Mouse (Mus musculus): ENCODE measurements around the gene Rtf1. TPM values are rescaled to one million over a fixed set of nuclear protein-coding genes. Genes with fewer than 3 reads are reported as not detected.

Rtf1 gene
- total RNA-seq, 1 experiment from 2014 or later: 27.1 TPM

DNA sequence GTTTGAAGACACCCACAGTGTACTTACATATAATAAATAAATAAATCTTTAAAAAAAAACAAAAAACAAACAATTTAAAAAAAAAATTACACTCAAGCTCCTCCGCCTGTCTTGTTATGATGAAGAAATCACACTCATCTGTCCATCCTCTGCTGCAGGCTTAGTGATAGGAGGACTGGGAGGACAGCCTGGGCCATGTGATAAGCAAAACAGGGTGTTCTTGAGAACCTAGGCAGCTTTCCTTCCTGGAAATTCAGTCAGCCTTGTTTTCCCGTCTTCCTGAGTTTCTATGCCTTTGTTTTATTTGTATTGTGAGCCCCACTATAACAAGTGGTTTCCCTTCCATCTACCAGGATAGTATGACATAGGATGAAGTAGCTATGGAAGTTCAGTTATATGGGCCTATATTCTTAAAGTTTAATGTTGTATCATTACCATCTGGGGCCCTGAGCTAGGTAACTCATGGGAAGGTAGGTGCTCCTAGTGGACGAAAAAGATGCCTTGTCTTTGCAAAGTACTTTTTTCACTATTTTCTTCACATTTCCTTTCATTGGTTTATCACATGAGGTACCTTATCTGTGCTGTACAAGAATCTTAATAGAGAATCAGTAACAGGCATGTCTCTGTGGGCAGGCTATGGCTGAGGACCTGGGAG lies 53.0 kb downstream of the Rtf1 start:
- no peak for DNase-seq

- no peak for DNase-seq
Observed at GRCm38 (mm10) chr2:119730735-119731134, 55.9 kb downstream of the Rtf1 start.

GRCm38 (mm10) chr2:119737124-119737523 lies 62.3 kb downstream of the Rtf1 start:
- DNase-seq: peak; percentile 34

DNA sequence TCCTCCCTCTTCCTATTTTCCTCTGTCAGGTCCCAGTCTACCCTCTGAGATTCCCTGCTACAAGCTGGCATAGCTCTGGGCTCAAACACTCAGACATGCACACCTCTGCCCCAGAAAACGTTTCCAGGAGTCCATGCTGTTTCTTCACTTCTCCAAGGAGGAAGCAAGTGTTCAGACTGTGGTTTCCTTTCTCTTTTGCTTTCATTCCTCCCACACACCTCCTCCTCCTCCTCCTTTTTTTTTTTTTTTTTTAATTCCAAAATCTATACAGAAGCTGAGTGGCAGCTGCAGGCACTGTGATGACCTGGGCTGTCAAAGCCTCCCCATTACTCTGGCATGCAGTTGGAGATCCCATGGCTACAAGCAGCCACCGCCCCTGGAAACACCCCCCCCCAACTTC lies 65.7 kb downstream of the Rtf1 start:
- no peak for DNase-seq

DNA sequence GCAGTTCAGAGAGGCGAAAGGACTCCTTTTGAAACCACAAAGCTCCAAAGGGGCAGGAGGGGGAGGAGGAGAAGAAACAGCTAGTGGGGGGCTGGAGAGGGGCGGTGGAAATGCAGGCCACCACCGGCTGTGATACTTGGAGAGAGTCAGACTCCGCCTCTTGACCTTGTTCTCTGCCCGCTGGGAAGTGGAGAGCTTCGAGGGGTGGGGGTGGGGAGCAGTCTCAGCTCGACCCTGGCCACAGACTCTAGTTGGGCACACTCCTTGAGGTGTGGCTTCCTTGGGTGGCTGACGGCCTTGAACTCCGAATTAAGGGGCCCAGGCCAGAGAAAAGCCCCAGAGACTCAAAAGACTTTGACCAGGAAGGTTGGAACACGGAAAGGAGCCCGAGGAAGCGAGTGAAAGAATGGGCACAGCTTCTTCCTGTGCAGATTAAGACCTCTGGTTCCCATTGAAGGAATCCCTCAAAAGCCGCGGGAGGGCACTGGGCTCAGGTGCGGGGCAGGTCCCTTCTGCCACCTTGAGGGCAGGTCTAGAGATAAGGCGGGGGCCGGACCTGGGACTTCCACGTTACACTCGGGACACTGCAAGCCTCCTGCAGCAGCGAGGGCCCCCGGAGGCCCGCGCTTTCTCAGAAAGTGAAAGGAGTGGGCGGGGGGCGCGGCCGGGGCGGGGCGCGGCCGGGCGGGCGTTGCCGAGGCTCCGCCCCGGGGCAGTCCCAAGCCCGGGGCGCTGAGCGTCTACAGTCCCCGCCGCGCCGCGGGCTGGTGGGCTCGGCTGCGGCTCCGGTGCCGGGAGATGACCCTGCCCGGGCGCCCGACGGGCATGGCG lies 66.9 kb downstream of the Rtf1 start, which contains the start of gene Itpka:
Gene Itpka (plus strand): TSS at position 757 of the 831 bp plus-strand sequence.
- DNase-seq: peak; percentile 81

DNA sequence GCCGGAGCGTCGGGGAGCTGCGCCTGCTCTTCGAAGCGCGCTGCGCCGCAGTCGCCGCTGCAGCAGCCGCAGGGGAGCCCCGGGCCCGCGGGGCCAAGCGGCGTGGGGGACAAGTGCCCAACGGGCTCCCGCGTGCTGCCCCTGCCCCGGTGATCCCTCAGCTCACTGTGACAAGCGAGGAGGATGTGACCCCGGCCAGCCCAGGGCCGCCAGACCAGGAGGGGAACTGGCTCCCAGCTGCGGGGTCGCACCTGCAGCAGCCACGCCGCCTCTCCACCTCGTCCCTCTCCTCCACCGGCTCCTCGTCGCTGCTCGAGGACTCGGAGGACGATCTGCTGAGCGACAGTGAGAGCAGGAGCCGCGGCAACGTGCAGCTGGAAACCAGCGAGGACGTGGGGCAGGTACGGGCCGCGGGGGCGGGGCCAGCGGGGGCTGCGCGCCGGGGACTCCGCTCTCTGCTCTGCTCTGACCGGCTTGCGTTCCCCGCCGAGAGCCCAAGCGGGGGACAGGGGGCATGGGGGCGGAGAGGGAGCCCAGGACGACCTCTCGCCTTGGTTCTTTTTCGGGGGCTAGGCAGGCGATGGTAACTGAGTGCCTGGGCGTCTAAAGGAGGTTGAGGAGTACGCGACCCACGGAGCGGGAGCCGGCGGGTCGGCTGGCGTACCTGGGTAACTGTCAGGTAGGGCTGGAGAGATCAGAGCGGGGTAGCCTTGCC lies 67.8 kb downstream of the Rtf1 start:
- DNase-seq: peak; percentile 60

- peak; percentile 33 for DNase-seq
Observed at GRCm38 (mm10) chr2:119743176-119743807, 68.4 kb downstream of the Rtf1 start.

DNA sequence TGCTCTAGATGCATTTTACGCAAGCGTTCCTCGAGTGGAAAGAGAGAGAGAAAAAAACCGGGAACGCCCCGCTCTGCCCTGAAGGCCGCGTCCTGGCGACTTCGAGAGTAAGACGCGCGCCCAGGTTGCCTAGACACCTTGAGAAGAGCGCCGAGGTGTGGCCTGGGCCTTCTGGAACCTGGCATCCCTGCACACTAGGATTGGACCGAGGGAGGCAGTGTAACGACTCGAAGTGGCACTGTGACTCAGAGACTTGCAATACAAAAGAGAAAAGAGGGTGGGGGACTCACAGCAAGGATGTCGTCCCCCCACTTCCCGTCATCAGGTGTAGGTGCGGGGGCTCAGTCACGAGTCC lies 68.9 kb downstream of the Rtf1 start:
- DNase-seq: no peak

DNA sequence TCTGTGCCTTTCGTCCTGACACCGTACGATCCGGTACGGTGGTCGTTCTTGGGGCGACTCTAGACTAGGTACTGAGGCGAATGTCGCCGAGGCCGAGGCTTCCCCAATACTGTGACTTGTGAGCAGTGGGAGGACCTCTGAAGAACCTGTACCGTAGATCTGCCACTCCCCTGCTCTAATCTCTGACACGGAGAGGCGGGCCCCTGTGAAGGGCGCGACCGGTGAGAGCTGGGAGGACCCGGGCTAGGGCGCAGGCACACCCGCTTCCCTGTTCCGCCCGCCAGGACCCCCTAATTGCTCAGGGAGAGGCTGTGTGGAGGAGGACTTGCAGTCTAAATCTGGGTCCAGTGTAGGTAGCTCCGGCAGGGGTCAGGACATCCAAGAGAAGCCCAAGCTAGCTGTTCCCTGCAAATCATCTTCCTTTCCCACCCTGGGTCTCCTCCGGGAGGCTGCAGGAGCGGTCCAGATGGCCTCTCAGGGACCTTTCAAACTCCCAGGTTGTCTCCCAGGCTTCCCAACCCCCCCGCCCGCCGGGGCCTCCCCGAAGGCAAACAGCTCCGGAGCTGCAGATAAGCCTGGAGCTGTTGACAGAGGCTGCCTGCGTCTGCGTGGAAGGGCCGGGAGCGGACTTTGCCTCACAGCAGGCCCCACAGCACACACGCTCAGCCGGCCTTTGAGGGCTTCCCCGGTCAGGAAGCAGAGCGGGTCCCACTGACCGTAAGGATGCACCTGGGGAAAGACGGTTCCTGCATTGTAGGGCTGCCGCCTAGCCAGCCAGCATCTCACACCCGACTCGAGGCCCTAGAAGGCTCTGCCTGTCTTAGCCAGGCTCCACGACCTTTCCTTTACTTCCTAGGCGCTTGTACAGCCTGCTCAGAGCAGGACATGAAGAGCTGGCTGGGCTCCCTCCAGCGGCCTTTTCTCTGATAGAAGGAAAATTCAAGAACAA lies 69.6 kb downstream of the Rtf1 start:
- peak; percentile 50 for DNase-seq

- DNase-seq: peak; percentile 54
Observed at GRCm38 (mm10) chr2:119745281-119745680, 70.4 kb downstream of the Rtf1 start.

DNA sequence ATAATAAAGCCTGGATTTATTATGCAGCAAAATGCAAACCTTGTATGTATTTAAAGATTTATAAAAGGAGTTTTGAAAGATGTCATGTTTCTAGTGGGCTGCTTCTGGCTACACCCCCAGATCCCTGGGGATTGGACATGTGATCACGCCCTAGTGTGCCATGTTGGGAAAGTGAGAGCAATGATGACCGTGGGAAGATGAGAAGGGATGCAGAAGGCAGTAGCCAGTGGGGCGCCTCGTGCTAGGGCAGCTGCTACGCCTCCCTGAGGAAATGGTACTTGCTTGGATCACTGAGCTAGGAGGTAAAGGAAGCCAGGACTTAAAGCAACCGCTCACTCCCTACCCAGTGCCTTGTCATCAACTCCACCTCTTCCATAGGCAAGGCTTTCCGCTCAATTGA lies 72.7 kb downstream of the Rtf1 start:
- no peak for DNase-seq

- no peak for DNase-seq
Observed at GRCm38 (mm10) chr2:119749260-119749659, 74.4 kb downstream of the Rtf1 start.

DNA sequence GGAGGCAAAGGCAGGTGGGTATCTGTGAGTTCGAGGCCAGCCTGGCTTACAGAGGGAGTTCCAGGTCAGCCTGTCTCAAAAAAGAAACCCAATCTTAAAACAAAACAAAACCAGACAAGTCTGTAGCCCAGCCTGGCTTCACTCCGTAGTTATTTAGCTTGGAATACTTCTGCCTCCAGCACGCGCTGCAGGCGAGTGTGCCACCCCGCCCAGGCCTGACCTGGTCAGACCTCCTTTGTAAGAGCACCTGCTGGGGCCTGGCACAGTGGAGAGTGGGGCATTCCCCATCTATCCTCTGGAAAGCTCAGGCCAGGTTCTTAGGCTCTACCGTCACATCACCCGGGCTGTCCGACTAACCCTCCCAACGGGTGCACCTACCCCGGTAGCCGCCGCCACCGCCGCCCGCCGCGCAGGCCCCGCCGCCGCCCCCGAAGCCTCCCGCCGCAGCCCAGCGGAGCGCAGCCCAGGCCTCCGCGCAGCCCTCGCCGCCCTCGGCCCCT lies 82.8 kb downstream of the Rtf1 start:
- no peak for DNase-seq

DNA sequence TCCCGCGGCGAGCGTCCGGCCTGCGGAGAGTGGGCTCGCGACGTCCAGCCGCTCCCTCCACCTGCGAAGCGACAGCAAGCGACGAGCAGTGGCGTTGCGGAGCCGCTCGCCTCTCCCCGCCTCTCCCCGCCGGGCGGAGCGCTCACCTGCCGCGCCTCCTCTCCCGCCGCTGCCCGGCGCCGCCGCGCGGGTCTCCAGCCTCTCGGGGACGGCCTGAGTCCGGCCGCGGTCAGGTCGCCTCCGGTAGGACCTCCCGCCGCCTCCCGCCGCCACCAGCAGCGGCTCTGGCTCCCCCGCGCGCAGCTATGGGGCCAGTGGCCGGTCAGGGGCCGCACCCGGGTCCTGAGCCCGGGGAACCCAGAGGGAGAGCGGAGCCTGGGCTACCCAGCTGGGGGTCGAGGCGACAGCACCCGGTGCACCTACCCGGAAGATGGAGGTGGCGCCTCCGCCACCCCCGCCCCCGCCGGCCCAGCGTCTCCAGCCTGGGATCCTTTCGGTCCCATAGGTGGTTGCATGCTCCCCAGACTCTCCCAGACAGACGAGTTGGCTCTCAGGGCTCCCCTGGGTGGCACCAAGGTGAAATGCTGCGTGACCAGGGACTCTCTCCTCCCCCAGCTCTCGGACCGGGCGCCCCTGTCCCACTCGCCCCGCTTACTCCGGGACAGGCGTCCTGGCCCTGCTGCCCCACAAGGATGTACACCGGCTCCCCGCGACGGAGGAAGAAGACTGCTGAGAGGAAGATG lies 83.4 kb downstream of the Rtf1 start:
- DNase-seq: peak; percentile 53

DNA sequence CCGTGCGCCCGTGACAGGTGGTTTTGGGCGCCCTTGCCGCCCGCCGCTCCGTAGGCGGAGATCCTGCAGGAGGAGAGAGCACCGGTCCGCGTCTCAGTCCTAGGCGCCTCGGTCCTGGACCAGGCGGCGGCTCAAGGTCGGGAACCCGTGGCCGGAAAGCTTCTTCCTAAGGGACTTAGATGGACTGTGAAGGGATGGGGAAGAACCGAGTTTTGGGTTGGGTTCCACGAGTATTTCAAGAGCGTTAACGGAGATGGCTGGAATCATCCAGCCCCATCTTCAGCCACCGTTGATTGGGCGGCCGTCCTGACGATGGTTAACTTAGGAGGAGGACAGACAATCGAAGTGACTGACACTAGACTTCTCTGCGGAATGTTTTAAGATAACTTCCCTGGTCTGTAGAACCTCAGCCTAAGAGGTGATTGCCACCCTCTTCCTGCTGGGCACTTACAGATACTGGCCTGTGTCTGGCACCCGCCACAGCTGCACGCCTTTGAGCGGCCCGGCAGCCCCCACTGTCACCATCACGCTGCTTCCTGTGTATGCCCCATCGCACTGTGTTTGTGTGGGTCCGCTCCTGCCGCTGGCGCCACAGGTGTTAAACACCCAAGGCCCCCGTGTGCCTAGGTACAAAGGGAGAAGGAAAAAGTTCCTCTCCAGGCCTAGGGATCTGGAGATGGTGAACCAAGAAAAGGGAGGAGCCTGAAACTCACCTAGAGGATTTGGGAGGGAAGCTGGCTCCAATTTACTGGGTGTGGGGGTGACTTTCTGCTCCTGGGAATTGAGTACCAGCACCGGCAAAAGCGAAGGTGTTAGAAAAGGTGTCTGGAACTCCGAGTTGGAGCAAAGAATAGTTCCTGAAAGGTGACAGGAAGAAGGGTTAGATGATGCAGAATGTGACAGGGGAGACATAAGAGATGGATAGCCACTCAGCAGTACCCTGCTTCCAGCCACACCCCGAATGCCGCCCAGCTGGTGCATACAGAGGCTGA lies 84.3 kb downstream of the Rtf1 start:
- no peak for DNase-seq

- DNase-seq: no peak
Observed at GRCm38 (mm10) chr2:119760251-119760650, 85.4 kb downstream of the Rtf1 start, which contains the start of gene Ltk. Gene Ltk (minus strand): TSS chr2:119760431.

DNA sequence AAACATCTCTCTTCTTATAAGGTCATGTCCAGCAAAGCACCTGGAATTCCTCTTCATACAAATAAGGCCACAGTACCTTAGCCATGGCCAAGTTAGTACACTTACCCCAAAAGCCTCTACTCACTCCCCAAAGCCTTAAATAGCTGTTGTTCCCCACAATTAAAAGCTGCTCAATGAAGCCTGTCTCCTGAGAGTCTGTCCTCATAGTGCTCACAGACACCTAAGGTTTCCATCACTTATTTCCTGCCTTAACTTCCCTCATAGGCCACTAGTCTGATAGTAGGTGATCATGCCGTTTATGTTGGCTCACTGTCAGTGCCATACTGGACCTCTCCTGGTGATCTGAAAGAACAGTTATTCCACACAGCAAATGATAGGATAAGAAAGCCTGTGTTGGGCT lies 87.4 kb downstream of the Rtf1 start:
- DNase-seq: no peak

DNA sequence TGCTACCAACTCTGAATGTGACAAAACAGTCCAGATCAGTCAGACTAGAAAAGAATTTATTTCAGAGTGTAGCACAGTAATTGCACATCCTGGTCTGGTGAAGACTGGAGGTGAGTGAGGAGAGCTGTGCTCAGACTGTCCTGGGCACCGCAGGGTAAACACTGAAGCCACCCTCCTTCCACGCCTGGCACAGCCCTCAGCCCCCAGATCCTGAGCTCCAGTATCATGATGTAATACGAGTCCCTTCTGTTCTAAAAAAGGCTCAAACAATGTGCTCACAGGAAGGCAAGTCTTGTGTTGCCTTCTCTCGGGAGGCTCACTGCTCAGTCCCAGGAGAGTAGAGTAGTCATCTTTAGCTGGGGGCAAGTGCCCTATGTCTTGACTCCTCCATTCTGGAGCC lies 89.1 kb downstream of the Rtf1 start:
- DNase-seq: no peak

DNA sequence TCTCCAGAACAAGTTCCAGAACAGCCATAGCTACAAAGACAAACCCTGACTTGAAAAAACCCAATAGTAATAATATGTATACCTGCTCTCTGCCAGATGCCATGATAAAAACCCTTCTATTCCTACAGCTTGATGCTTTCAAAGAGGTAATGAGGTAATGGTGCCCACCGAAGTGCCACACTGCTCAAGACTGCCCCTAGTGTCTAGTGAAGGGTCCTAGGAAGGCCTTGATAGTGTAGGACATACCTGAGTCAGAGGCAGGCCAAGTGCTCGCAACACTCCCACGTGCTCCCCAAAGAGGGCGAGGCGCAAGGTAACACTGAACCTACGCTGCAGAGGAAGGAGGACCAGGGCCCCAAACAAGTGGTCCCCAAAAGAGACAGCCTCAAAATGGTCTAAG lies 92.4 kb downstream of the Rtf1 start:
- DNase-seq: no peak

Measured in adrenal gland, postnatal 14 days (tissue).